Mouse (Mus musculus): ENCODE results near the gene Zer1.

DNA sequence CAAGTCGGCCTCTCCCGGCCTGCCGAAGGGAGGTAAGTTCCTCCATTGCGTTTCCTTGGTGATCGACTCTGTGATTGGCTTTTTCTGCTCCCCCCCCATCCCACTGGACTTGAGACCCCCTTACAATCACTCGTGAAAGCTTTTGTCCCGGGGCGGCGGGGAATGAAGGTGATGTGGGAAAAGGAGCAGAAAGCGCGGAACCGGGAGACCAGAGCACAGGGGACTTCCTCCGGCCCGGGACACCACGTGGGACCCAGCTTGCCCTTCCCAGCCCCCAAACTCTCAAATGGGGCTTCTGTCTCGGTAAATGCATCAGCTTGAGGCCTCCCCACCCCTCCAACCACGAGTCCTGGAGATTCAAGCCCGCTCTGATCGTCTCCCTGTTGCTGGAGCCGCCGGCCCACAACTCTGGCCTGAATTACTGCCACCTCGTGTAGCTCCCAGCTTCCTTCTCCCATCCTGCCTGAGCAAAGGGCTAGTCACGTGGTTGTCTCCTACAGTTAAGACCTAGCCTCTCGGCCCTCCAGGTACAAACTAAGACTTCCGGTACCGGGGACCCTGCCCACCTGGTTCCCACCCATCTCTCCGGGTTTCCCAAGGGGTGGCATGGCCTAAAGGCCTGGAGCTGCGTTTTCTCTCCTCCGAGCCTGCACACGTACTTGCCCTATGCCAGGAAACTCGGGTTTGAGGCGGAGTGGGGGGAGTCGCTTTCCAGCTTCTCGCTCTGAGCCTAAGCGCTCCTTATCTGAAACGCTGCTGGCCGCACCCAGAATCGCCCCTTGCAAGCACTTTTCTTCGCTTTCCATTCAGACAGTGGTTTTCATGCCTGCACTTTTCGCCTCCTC, 61.9 kb downstream of the Zer1 start:
- peak; percentile 62; the same call in 1 of the 2 replicates for TF ChIP-seq POLR2A (IDR thresholded peaks at IDR 0.05; ENCODE audit: borderline replicate concordance, extremely low read depth, low read depth, low read length)
- 0 out of 2 replicates have a peak, but pooled peaks have one; percentile 4 for TF ChIP-seq CTCF (IDR thresholded peaks at IDR 0.05; ENCODE audit: insufficient read depth, low read length)
